Mouse (Mus musculus) heart, postnatal 25 days (tissue): ENCODE data around the gene AU022751. TPM values are rescaled to one million over a fixed set of nuclear protein-coding genes. Genes with fewer than 3 reads are reported as not detected.
"Not testable (repeated sequence)": the region's sequence is repeated elsewhere in the genome, so short reads cannot be mapped to it uniquely, and the experiment has no call there.

Source experiments
- DNase-seq: peaks from one replicate; pipeline ENCODE4 v3.0.0; 2022; ENCODE audit warnings: low spot score
- intact Hi-C: fragments of 180-260 bp; cut with DNase I; formaldehyde crosslinking; loops from one replicate; pipeline ENCODE4 v1.15.1; 2025
- microRNA-seq: library from miRNA; unstranded; fragments of <30 nt; microRNA quantifications from one replicate; pipeline ENCODE4 v1.2.0, GENCODE M21; 2022
- total RNA-seq, 2 experiments: library from RNA; stranded (reverse); gene quantifications; 2 replicates each; pipeline ENCODE4 v1.2.3; 2021

Gene AU022751
- total RNA-seq, result not detected

DNA sequence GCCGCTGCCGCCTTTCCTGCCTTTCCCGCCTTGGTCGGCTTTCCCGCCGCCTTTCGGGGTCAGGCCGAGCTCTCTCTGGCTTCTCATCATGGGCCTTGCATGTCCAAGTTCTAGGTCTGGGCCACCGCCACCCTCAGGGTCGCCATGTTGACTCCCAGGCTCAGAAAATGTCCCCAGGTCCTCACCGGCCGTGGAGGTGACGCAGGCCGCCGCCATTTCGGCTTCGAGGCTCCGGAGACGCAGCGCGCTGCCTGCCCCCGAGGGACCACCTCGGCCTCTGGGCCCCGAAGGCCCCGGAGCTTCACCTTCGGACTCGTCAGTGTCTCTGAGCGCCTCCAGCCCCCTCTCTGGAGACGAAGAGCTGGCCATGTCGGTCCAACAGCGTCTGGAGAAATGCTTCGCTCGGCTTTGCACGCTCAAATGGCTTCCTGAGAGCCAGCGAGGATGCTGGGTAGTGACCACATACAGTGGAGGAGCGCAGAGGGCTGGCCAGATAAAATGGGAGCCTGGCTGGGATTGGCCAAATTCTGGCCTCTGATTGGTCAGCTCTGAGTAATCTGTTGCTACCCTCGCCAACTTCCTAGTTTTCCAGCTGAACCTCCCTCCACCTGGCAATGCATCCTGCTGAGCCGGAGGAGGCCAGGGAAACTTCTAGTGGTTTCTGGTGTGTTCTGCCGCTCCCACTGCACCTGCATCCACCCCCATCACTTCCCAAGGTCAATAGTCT lies at the start of gene AU022751:
TSS of gene AU022751 (minus strand) at position 466 of the 727 bp plus-strand sequence.
- no peak for DNase-seq
- intact Hi-C loops, result no loop called here

DNA sequence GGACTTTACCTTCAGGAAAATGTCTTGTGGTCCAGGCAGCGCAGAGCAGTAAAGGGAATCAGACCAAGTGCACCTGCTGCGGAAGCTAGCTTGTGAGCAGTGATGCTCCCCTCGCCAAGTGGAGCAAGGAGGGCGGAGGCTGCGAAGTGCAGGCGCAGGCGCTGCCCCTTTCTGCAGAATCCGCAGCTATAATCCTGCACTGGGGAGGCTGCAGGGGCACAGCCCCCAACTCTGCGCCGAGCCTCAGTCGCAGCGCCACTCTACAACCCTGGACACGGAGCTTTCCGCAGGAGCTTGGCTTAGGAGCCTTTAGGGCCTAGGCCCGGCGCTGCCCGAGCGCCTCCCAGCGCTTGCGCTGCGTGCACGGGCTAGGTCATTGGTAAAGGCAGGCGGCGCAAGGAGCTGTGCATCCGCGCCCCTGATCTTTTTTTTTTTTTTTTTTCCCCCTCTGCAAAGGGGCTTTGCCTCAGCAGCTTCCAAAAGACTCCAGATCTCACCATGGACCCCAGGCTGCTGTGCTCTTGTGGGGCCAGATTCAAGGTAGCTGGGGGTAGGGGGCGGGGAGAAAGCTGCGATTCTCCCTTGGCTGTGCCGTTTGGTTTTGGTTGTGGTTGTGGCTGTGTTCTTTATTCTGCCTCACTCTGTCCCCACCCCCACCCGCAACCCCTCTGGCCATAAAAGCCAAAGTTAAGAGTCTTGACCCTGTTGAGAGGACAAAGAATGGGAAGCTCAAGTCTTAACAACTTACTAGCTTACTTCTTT lies 9.0 kb upstream of the AU022751 start:
- no peak for DNase-seq
- intact Hi-C loops, result no loop called here

DNA sequence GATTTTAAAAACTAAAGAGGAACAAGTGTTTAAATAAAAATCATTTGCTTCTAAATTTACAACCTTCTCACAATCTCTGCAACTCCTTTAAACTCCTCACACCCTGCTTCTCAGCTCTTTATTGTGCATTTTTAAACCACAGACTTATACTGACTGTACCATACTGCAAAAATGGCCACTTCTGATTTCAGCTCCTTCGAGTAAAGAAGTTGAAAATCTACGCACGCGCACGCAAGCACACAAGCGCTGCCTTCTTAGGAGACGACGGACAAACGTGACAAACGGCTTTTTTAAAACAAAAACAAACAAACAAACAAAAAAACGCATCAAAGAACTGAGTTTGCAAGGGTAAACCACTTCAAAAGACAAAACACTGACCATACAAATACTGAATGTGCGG lies 8.3 kb upstream of the AU022751 start:
- intact Hi-C loops, result no loop called here

GRCm38 (mm10) chrX:6061563-6061962 lies 21.7 kb downstream of the AU022751 start:
- intact Hi-C loops, result no loop called here
- no peak for DNase-seq

More for the DNA sequence above, 8.3 kb upstream of the AU022751 start:
- DNase-seq, result no peak

GRCm38 (mm10) chrX:6047936-6048614 lies 35.1 kb downstream of the AU022751 start:
- DNase-seq, intact Hi-C loops: not testable (repeated sequence)

DNA sequence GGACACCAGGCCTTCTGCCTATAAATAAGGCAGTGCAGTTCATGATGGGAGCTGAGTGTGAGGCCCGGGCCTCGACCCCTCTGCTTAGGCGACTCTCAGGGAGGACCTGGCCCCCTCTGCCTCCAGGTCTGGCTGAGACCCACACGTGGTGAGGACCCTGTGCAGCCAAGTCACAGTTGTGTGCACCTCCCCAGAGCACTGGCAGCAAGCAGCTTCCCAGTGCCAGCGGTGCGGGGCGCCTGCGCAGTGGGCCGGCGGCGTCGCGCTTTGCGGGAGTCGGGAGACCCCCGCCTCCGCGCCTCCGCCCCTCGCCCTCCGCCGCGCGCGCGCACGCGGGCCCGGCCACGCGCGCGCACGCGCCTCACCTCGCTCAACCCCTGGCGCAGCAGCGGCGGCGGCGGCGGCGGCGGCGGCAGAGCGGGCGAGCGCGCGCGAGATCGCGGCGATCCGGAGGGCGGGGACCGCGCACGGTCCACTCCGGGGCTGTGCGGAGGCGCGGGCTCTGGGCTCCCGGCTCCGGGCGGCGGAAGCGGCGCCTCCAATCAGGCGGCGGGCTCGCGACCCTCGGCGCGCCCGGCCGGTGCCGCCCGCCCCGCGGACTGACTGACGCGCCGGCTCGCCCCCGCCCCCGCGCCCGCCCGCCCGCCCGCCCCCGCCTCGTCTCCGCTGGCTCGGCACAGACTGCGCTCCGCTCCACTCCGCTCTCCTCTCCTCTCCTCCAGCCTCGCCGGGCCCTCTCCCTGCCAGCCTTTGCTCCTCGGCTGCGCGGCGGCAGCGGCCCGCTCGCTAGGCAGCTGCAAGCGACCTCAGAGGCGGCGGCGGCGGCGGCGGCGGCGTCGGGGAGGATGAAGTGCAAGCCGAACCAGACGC lies 35.9 kb downstream of the AU022751 start, which contains the start of gene Nudt11:
TSS of gene Nudt11 (plus strand) at position 388 of the 870 bp plus-strand sequence.
- intact Hi-C loops, DNase-seq: not testable (repeated sequence)

Small RNAs within 50 kb of the gene (microRNA-seq; reads per million reads assigned to microRNA genes)
- not detected for gene Gm27360

Other genes with a start within 250 kb of the AU022751 start
- 1 to 10 TPM in 1 of 2 experiments, under 1 TPM in 1; 0.83 to 1.4 TPM for gene Nudt11, start 36.0 kb downstream of the AU022751 start, total RNA-seq
- under 1 TPM; 0.64 to 0.70 TPM for gene Nudt10, start 89.6 kb upstream of the AU022751 start, total RNA-seq
- gene Bmp15, start 237.3 kb upstream of the AU022751 start, total RNA-seq, result under 1 TPM in 1 of 2 experiments, not detected in 1; 0.08 TPM